Mouse (Mus musculus) adrenal gland, adult 8-10 months (tissue): ENCODE measurements around the gene Tmem245. TPM values are rescaled to one million over a fixed set of nuclear protein-coding genes. Genes with fewer than 3 reads are reported as not detected.
A peak's percentile ranks its signal among the peaks of the same experiment; 100 is the strongest.
"Not testable (repeated sequence)": the region's sequence is repeated elsewhere in the genome, so short reads cannot be mapped to it uniquely, and the experiment has no call there.

ENCODE experiments used
- DNase-seq: peaks from one replicate; pipeline ENCODE4 v3.0.0; 2022
- total RNA-seq, 4 experiments: library from RNA; stranded (reverse); gene quantifications; 2 replicates each; pipeline ENCODE4 v1.2.4; 2022

The Tmem245 gene
- total RNA-seq, 4 experiments from 2014 or later = 55.1 to 69.7 (median 57.5) TPM

GRCm38 (mm10) chr4:56922229-56922628, 25.0 kb downstream of the Tmem245 start:
- no peak for DNase-seq

GRCm38 (mm10) chr4:56915732-56916325, 31.4 kb downstream of the Tmem245 start:
- DNase-seq = no peak

GRCm38 (mm10) chr4:56914761-56915160, 32.5 kb downstream of the Tmem245 start:
- DNase-seq = no peak

- no peak for DNase-seq
These were observed 32.9 kb downstream of the Tmem245 start for GRCm38 (mm10) chr4:56914338-56914737.

- DNase-seq = no peak
These were observed 34.7 kb downstream of the Tmem245 start for GRCm38 (mm10) chr4:56912382-56913001.

- no peak for DNase-seq
These were observed 37.7 kb downstream of the Tmem245 start for GRCm38 (mm10) chr4:56909568-56909967.

GRCm38 (mm10) chr4:56907671-56908070, 39.6 kb downstream of the Tmem245 start:
- no peak for DNase-seq

GRCm38 (mm10) chr4:56906926-56907325, 40.3 kb downstream of the Tmem245 start:
- no peak for DNase-seq

- no peak for DNase-seq
These were observed 41.7 kb downstream of the Tmem245 start for GRCm38 (mm10) chr4:56905507-56905906.

GRCm38 (mm10) chr4:56901671-56902070, 45.6 kb downstream of the Tmem245 start:
- DNase-seq = no peak

GRCm38 (mm10) chr4:56899216-56899615, 48.0 kb downstream of the Tmem245 start:
- no peak for DNase-seq

- DNase-seq = no peak
These were observed 49.7 kb downstream of the Tmem245 start for GRCm38 (mm10) chr4:56897511-56897910.

- no peak for DNase-seq
These were observed 53.0 kb downstream of the Tmem245 start for GRCm38 (mm10) chr4:56894196-56894595.

GRCm38 (mm10) chr4:56892501-56893115, 54.6 kb downstream of the Tmem245 start:
- no peak for DNase-seq

GRCm38 (mm10) chr4:56888483-56888882, 58.8 kb downstream of the Tmem245 start:
- DNase-seq = no peak

- no peak for DNase-seq
These were observed 60.8 kb downstream of the Tmem245 start for GRCm38 (mm10) chr4:56886286-56886979.

GRCm38 (mm10) chr4:56880036-56880703, 67.1 kb downstream of the Tmem245 start:
- DNase-seq = no peak

- no peak for DNase-seq
These were observed 68.3 kb downstream of the Tmem245 start for GRCm38 (mm10) chr4:56878971-56879370.

- not testable (repeated sequence) for DNase-seq
These were observed 76.7 kb downstream of the Tmem245 start for GRCm38 (mm10) chr4:56870541-56870940.

GRCm38 (mm10) chr4:56867761-56868160, 79.5 kb downstream of the Tmem245 start:
- no peak for DNase-seq

GRCm38 (mm10) chr4:56865971-56866370, 81.3 kb downstream of the Tmem245 start:
- no peak for DNase-seq

- DNase-seq = peak; percentile 93
These were observed 82.2 kb downstream of the Tmem245 start, which contains the start of gene Ctnnal1 for GRCm38 (mm10) chr4:56865003-56865511. Ctnnal1 (minus strand) TSS chr4:56865188.
